8 mouse cellular contexts compared by ENCODE assay signal in genomic region chr11:75460844-75461742, GRCm38 (mm10). TPM values are rescaled to one million over a fixed set of nuclear protein-coding genes. Genes with fewer than 3 reads are reported as not detected.
DNase-seq lines count a peak whose midpoint lies in the region; ATAC-seq and TF ChIP-seq lines count a peak whose summit lies in the region.

Gene Tlcd2, plus strand, starts transcription at chr11:75461715.

- peaks cover 23% of the 10 kb centered on the region for H3K36me3 ChIP-seq in heart, embryonic 12.5 days
- H3K36me3 ChIP-seq in kidney, postnatal 0 days (ENCODE audit: insufficient read depth, low read length) = peaks cover 13% of the 10 kb centered on the region
- H3K36me3 ChIP-seq in liver, embryonic 11.5 days (ENCODE audit: control insufficient read depth, insufficient read depth, low read length) = peaks cover 15% of the 10 kb centered on the region
- peaks cover 4% of the 10 kb centered on the region; the same call in 1 of the 2 replicates for H3K36me3 ChIP-seq in stomach, embryonic 14.5 days (ENCODE audit: control insufficient read depth, insufficient read depth, low read length)

- no peaks in the 10 kb centered on the region for H3K27me3 ChIP-seq in heart, embryonic 12.5 days (replicated peaks)
- H3K27me3 ChIP-seq in kidney, postnatal 0 days (ENCODE audit: insufficient read depth, low read length) = no peaks in the 10 kb centered on the region
- H3K27me3 ChIP-seq in liver, embryonic 11.5 days (replicated peaks; ENCODE audit: control insufficient read depth, insufficient read depth, low read length) = no peaks in the 10 kb centered on the region
- H3K27me3 ChIP-seq in stomach, embryonic 14.5 days (ENCODE audit: control insufficient read depth, insufficient read depth, low read length) = no peaks in the 10 kb centered on the region

- H3K27ac ChIP-seq in heart, embryonic 12.5 days (ENCODE audit: poor library complexity, severe bottlenecking) = peak within 1 kb of the TSS; percentile 97
- H3K27ac ChIP-seq in kidney, postnatal 0 days = peak within 1 kb of the TSS; percentile 95
- H3K27ac ChIP-seq in liver, embryonic 11.5 days (ENCODE audit: low read depth, low read length) = peak within 1 kb of the TSS; percentile 98
- H3K27ac ChIP-seq in stomach, embryonic 14.5 days (ENCODE audit: low read length) = peak within 1 kb of the TSS; percentile 97

- no peaks in the 10 kb centered on the region for H3K9me3 ChIP-seq in heart, embryonic 12.5 days (replicated peaks)
- H3K9me3 ChIP-seq in kidney, postnatal 0 days (replicated peaks; ENCODE audit: low read length) = no peaks in the 10 kb centered on the region
- H3K9me3 ChIP-seq in liver, embryonic 11.5 days (ENCODE audit: control insufficient read depth, low read length) = no peaks in the 10 kb centered on the region
- H3K9me3 ChIP-seq in stomach, embryonic 14.5 days (ENCODE audit: control insufficient read depth, low read depth, low read length) = no peaks in the 10 kb centered on the region

- peak within 1 kb of the TSS; percentile 94 for H3K9ac ChIP-seq in heart, embryonic 12.5 days
- peak within 1 kb of the TSS; percentile 79 for H3K9ac ChIP-seq in kidney, postnatal 0 days (ENCODE audit: low read depth, low read length)
- peak within 1 kb of the TSS; percentile 68 for H3K9ac ChIP-seq in liver, embryonic 11.5 days (ENCODE audit: low read depth, low read length)
- peak within 1 kb of the TSS; percentile 49 for H3K9ac ChIP-seq in stomach, embryonic 14.5 days (replicated peaks; ENCODE audit: low read depth, low read length)

- TF ChIP-seq CTCF in kidney, postnatal 0 days (IDR thresholded peaks at IDR 0.05; ENCODE audit: low read depth) = peak; percentile 42; the same call in 1 of the 2 replicates

- H3K4me1 ChIP-seq in heart, embryonic 12.5 days (replicated peaks) = peaks cover 42% of the 10 kb centered on the region
- H3K4me1 ChIP-seq in kidney, postnatal 0 days (replicated peaks; ENCODE audit: insufficient read depth, low read length) = peaks cover 20% of the 10 kb centered on the region
- peaks cover 44% of the 10 kb centered on the region for H3K4me1 ChIP-seq in liver, embryonic 11.5 days (replicated peaks; ENCODE audit: control insufficient read depth, insufficient read depth, low read length)
- H3K4me1 ChIP-seq in stomach, embryonic 14.5 days (ENCODE audit: control insufficient read depth, insufficient read depth, low read length) = peaks cover 27% of the 10 kb centered on the region

- peak within 1 kb of the TSS; percentile 86 for H3K4me2 ChIP-seq in heart, embryonic 12.5 days
- peak within 1 kb of the TSS; percentile 84 for H3K4me2 ChIP-seq in kidney, postnatal 0 days (ENCODE audit: low read length)
- H3K4me2 ChIP-seq in liver, embryonic 11.5 days = peak within 1 kb of the TSS; percentile 94
- H3K4me2 ChIP-seq in stomach, embryonic 14.5 days (replicated peaks; ENCODE audit: low read depth, low read length) = peak within 1 kb of the TSS; percentile 99

- ATAC-seq in erythroid progenitor cell, adult 5-6 weeks (replicated peaks; ENCODE audit: low FRiP score, poor library complexity, severe bottlenecking) = peak; percentile 78
- peak; percentile 94 for ATAC-seq in heart, embryonic 12.5 days (ENCODE audit: insufficient number of reproducible peaks, low FRiP score)
- ATAC-seq in kidney, postnatal 0 days (replicated peaks; ENCODE audit: low FRiP score, low read depth) = peak; percentile 91
- ATAC-seq in liver, embryonic 11.5 days (replicated peaks; ENCODE audit: low FRiP score) = peak; percentile 88
- ATAC-seq in stomach, embryonic 14.5 days (ENCODE audit: insufficient number of reproducible peaks, insufficient read depth, low FRiP score, low read depth) = peak; percentile 93

- peak; percentile 100 for DNase-seq in CD4-positive helper T cell, adult 2 months (ENCODE audit: low read depth, low spot score)
- peak; percentile 100 for DNase-seq in brain, embryonic 18.5 days (ENCODE audit: low read depth, low spot score)
- peak; percentile 100 for DNase-seq in kidney, postnatal 0 days (ENCODE audit: low spot score)
- peak; percentile 96 for DNase-seq in liver, embryonic 11.5 days (ENCODE audit: low spot score)
- peak; percentile 99 for DNase-seq in naive thymus-derived CD4-positive, alpha-beta T cell, adult 2 months (ENCODE audit: low read depth)

- peak within 1 kb of the TSS; percentile 86 for H3K4me3 ChIP-seq in heart, embryonic 12.5 days
- peak within 1 kb of the TSS; percentile 67 for H3K4me3 ChIP-seq in kidney, postnatal 0 days (replicated peaks; ENCODE audit: low read depth, low read length)
- peak within 1 kb of the TSS; percentile 83 for H3K4me3 ChIP-seq in liver, embryonic 11.5 days (ENCODE audit: low read depth, low read length)
- H3K4me3 ChIP-seq in stomach, embryonic 14.5 days (ENCODE audit: low read depth, low read length) = peak within 1 kb of the TSS; percentile 79

- under 1% methylated on average over 46 of the region's 46 CpGs for WGBS in heart, embryonic 12.5 days
- WGBS in kidney, postnatal 0 days = under 1% methylated on average over 46 of the region's 46 CpGs
- WGBS in liver, embryonic 11.5 days = under 1% methylated on average over 46 of the region's 46 CpGs
- under 1% methylated on average over 46 of the region's 46 CpGs for whole genome bisulfite sequencing in stomach, embryonic 14.5 days

RNA-seq across cellular contexts. Expression of gene Tlcd2, which starts in this region (rescaled TPM):
- 1.8 and 6.7 TPM in 2 replicates for total RNA-seq in erythroid progenitor cell, adult 5-6 weeks (2015; ENCODE audit: low replicate concordance)
- total RNA-seq in erythroid progenitor cell, adult 5-6 weeks (2017; ENCODE audit: low replicate concordance) = 1.0 and 17.8 TPM in 2 replicates
- 12.7 and 13.1 TPM in 2 replicates for polyA plus RNA-seq in heart, embryonic 12.5 days (2016; fragmentation: Nextera tagmentation; extraction: Ambion mirVana)
- 9.3 and 11.8 TPM in 2 replicates for polyA plus RNA-seq in kidney, postnatal 0 days (2015; fragmentation: Nextera tagmentation; extraction: Ambion mirVana)
- polyA plus RNA-seq in liver, embryonic 11.5 days (2014; fragmentation: Nextera tagmentation; extraction: Ambion mirVana) = 29.8 and 33.0 TPM in 2 replicates
- polyA plus RNA-seq in stomach, embryonic 14.5 days (2014; fragmentation: Nextera tagmentation; extraction: Ambion mirVana) = 23.3 and 26.3 TPM in 2 replicates

Comparison
In these comparisons a context has a peak if more than half of its experiments do, and no peak if none do; other contexts are left out.
1. Peak in every context shown above with its lines: DNase-seq, ATAC-seq, H3K4me3 ChIP-seq and H3K27ac ChIP-seq.